Mouse (Mus musculus) E14TG2a.4 (cell line): ENCODE measurements around the gene Chd9.

Experiments used
- H3K27me3 ChIP-seq: 2 replicates; pipeline ENCODE4 v1.6.1; 2014; ENCODE audit warnings: low read length, control low read depth; ENCODE audit not compliant: insufficient read depth
- H3K36me3 ChIP-seq: 2 replicates; pipeline ENCODE4 v1.6.1; 2014; ENCODE audit warnings: low read length, control low read depth; ENCODE audit not compliant: insufficient read depth
- H3K4me1 ChIP-seq: replicated peaks from 2 replicates; pipeline ENCODE4 v1.6.1; 2014; ENCODE audit warnings: low read depth, low read length, control low read depth
- H3K4me3 ChIP-seq: replicated peaks from 2 replicates; pipeline ENCODE4 v1.5.1; 2014; ENCODE audit warnings: mild to moderate bottlenecking, low read length
- H3K9me3 ChIP-seq: 2 replicates; pipeline ENCODE4 v1.6.1; 2014; ENCODE audit warnings: low read length, control low read depth
- CTCF ChIP-seq: conservative IDR thresholded peaks from 2 replicates; pipeline ENCODE4 v1.5.1; 2014; ENCODE audit warnings: low read length
- NANOG ChIP-seq: IDR thresholded peaks from 2 replicates; pipeline ENCODE4 v1.6.1; 2014; ENCODE audit warnings: borderline replicate concordance, low read length, mixed read lengths
- POU5F1 ChIP-seq: IDR thresholded peaks from 2 replicates; pipeline ENCODE4 v1.6.1; 2014; ENCODE audit warnings: low read length, borderline replicate concordance

Gene Chd9

GRCm38 (mm10) chr8:90832576-90833289 lies 4.6 kb downstream of the Chd9 start:
- H3K27me3 ChIP-seq, result no peaks in the 10 kb centered on the region
- H3K4me3 ChIP-seq, result no peak overlapping the region
- no peaks in the 10 kb centered on the region for H3K36me3 ChIP-seq
- no peaks in the 10 kb centered on the region for H3K9me3 ChIP-seq
- TF ChIP-seq CTCF (no peak), POU5F1 (no peak), NANOG (no peak)
- H3K4me1 ChIP-seq, result peaks cover 58% of the 10 kb centered on the region

- peaks cover 57% of the 10 kb centered on the region for H3K4me1 ChIP-seq
- H3K9me3 ChIP-seq, result no peaks in the 10 kb centered on the region
- H3K27me3 ChIP-seq, result no peaks in the 10 kb centered on the region
- H3K36me3 ChIP-seq, result no peaks in the 10 kb centered on the region
- TF ChIP-seq CTCF (no peak), NANOG (no peak), POU5F1 (no peak)
- 0 out of 2 replicates have a peak overlapping the region, but pooled peaks have one; percentile 23 for H3K4me3 ChIP-seq
Measured at GRCm38 (mm10) chr8:90833628-90834320, 5.6 kb downstream of the Chd9 start.

GRCm38 (mm10) chr8:90834321-90834672 lies 6.1 kb downstream of the Chd9 start:
- TF ChIP-seq CTCF (no peak), POU5F1 (no peak), NANOG (no peak)
- H3K4me1 ChIP-seq, result peaks cover 56% of the 10 kb centered on the region
- H3K27me3 ChIP-seq, result no peaks in the 10 kb centered on the region

GRCm38 (mm10) chr8:90837440-90837839 lies 9.3 kb downstream of the Chd9 start:
- no peak for TF ChIP-seq POU5F1
- TF ChIP-seq CTCF, result no peak
- no peak for TF ChIP-seq NANOG
- no peaks in the 10 kb centered on the region for H3K27me3 ChIP-seq
- H3K4me3 ChIP-seq, result no peak overlapping the region
- H3K36me3 ChIP-seq, result no peaks in the 10 kb centered on the region
- H3K4me1 ChIP-seq, result peaks cover 59% of the 10 kb centered on the region
- H3K9me3 ChIP-seq, result no peaks in the 10 kb centered on the region

More at GRCm38 (mm10) chr8:90834321-90834672, 6.1 kb downstream of the Chd9 start:
- H3K4me3 ChIP-seq, result 0 out of 2 replicates have a peak overlapping the region, but pooled peaks have one; percentile 23
- no peaks in the 10 kb centered on the region for H3K9me3 ChIP-seq
- no peaks in the 10 kb centered on the region for H3K36me3 ChIP-seq

- no peaks in the 10 kb centered on the region for H3K36me3 ChIP-seq
- no peak for TF ChIP-seq NANOG
- no peak for TF ChIP-seq POU5F1
- no peak for TF ChIP-seq CTCF
- H3K4me3 ChIP-seq, result peak overlapping the region; percentile 60
- H3K9me3 ChIP-seq, result no peaks in the 10 kb centered on the region
- H3K4me1 ChIP-seq, result peaks cover 54% of the 10 kb centered on the region
- H3K27me3 ChIP-seq, result no peaks in the 10 kb centered on the region
Measured at GRCm38 (mm10) chr8:90839725-90840714, 11.9 kb downstream of the Chd9 start.

- H3K27me3 ChIP-seq, result peaks cover 5% of the 10 kb centered on the region
- TF ChIP-seq POU5F1, result no peak
- no peak for TF ChIP-seq CTCF
- TF ChIP-seq NANOG, result no peak
- no peaks in the 10 kb centered on the region for H3K36me3 ChIP-seq
- no peaks in the 10 kb centered on the region for H3K9me3 ChIP-seq
- peaks cover 47% of the 10 kb centered on the region for H3K4me1 ChIP-seq
- no peak overlapping the region for H3K4me3 ChIP-seq
Measured at GRCm38 (mm10) chr8:90841321-90841720, 13.2 kb downstream of the Chd9 start.

- Histone ChIP-seq H3K36me3 (peaks cover 11% of the 10 kb centered on the region), H3K27me3 (peaks cover 18% of the 10 kb centered on the region), H3K9me3 (no peaks in the 10 kb centered on the region), H3K4me1 (peaks cover 51% of the 10 kb centered on the region), H3K4me3 (no peak overlapping the region)
- TF ChIP-seq POU5F1, result no peak
- no peak for TF ChIP-seq NANOG
- no peak for TF ChIP-seq CTCF
Measured at GRCm38 (mm10) chr8:90843127-90843526, 15.0 kb downstream of the Chd9 start.
